Mouse (Mus musculus) heart, postnatal 36 days (tissue): ENCODE measurements around the gene Tpbpb. TPM values are rescaled to one million over a fixed set of nuclear protein-coding genes. Genes with fewer than 3 reads are reported as not detected.
"Not testable (repeated sequence)": the region's sequence is repeated elsewhere in the genome, so short reads cannot be mapped to it uniquely, and the experiment has no call there.

Source experiments
- DNase-seq, 2 experiments: peaks; one replicate each; pipeline ENCODE4 v3.0.0; 2021 to 2022
- intact Hi-C: fragments of 180-260 bp; cut with DNase I; formaldehyde crosslinking; loops from one replicate; pipeline ENCODE4 v1.15.1; 2025
- total RNA-seq, 2 experiments: library from RNA; stranded (reverse); gene quantifications; 2 replicates each; pipeline ENCODE4 v1.2.3; 2021

The Tpbpb gene
- total RNA-seq = not detected

DNA sequence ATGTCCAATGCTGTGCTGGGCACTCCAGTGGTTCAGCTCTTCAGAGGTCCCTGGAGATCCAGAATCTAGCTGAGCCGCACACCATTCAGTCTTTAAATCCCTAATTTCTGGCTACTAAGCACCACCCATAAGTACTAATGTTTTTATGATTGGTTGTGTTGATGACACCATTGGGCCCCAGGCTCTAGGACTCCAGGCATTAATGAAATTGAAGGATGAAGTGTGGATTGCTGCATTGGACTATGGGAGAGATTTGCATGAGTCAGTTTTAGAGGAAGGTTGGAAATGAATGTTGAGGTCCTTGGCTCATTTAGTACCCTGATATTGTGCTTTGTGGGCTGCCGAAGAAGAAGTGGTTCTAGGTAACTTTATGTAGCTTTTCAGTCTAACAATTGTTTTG is at the start of gene Tpbpb:
Gene Tpbpb, minus strand, starts transcription at position 101 of the 400 bp plus-strand sequence.
- DNase-seq, intact Hi-C loops: not testable (repeated sequence)

GRCm38 (mm10) chr13:60941884-60942283 is 37.2 kb upstream of the Tpbpb start, which contains the start of gene Tpbpa:
Gene Tpbpa, minus strand, starts transcription at chr13:60941984.
- DNase-seq, intact Hi-C loops: not testable (repeated sequence)

DNA sequence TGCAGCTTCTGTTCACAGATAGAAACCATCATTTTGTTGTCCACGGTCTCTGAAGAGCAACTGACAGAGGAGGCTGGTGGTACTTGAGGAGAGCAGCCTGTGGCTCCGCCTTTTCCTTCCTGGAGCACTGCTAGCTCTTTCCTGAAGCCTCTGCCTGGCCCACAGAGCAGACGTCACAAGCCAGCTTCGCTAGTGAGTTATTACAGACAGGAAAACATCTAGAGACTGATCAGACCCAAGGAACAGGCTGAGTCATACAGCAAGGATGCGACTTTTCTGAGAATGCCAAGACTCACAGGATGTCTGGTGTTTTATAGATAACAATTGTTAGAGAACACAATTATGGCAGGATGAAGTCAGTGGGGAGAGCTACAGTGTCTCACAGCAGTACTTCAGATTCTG is 31.8 kb upstream of the Tpbpb start, which contains the start of the genes Gm49391 and Ctla2a:
Gene Gm49391, minus strand, starts transcription at position 72 of the 402 bp plus-strand sequence.
Gene Ctla2a, minus strand, starts transcription at position 126 of the 402 bp plus-strand sequence.
- intact Hi-C loops = loop anchor here (1.0 to 2.0 kb wide), 2 partner anchors 40 to 88 kb away; partner anchors contain the start of genes Ctla2b and Gm49392
- DNase-seq = peak; percentile 33 to 48

GRCm38 (mm10) chr13:60935490-60935889 is 30.8 kb upstream of the Tpbpb start, which contains the start of gene Gm49393:
Gene Gm49393, minus strand, starts transcription at chr13:60935590.
- intact Hi-C loops = not testable (repeated sequence)

DNA sequence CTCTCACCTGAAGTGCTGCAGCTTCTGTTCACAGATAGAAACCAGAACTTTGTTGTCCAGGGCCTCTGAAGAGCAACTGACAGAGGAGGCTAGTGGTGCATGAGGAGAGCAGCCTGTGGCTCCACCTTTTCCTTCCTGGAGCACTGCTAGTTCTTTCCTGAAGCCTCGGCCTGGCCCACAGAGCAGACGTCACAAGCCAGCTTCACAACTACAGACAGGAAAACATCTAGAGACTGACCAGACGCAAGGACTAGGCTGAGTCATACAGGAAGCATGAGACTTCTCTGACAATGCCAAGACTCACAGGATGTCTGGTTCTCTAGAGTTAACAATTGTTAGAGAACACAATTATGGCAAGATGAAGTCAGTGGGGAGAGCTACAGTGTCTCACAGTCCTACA is 7.4 kb downstream of the Tpbpb start, which contains the start of gene Ctla2b:
Gene Ctla2b, minus strand, starts transcription at position 120 of the 400 bp plus-strand sequence.
- DNase-seq = peak; percentile 58 to 64
- intact Hi-C loops = loop anchor here (2.0 to 5.0 kb wide), 2 partner anchors 39 to 50 kb away; partner anchors contain the start of genes Ctla2a and Gm49391

More at GRCm38 (mm10) chr13:60935490-60935889, 30.8 kb upstream of the Tpbpb start, which contains the start of gene Gm49393:
- not testable (repeated sequence) for DNase-seq

- intact Hi-C loops = loop anchor here (2.0 to 5.0 kb wide), 2 partner anchors 40 to 49 kb away; partner anchors contain the start of genes Ctla2a and Gm49391
- DNase-seq = not testable (repeated sequence)
Measured at GRCm38 (mm10) chr13:60896794-60897193, 7.9 kb downstream of the Tpbpb start, which contains the start of gene Gm49392. Gene Gm49392, minus strand, starts transcription at chr13:60896894.

- no peak for DNase-seq
- intact Hi-C loops = loop anchor here (2.0 to 5.0 kb wide), 2 partner anchors 41 to 48 kb away; partner anchors contain the start of genes Ctla2a and Gm49391
Measured at GRCm38 (mm10) chr13:60895406-60896160, 9.1 kb downstream of the Tpbpb start.

- intact Hi-C loops = no loop called here
Measured at GRCm38 (mm10) chr13:60892301-60892700, 12.4 kb downstream of the Tpbpb start.

DNA sequence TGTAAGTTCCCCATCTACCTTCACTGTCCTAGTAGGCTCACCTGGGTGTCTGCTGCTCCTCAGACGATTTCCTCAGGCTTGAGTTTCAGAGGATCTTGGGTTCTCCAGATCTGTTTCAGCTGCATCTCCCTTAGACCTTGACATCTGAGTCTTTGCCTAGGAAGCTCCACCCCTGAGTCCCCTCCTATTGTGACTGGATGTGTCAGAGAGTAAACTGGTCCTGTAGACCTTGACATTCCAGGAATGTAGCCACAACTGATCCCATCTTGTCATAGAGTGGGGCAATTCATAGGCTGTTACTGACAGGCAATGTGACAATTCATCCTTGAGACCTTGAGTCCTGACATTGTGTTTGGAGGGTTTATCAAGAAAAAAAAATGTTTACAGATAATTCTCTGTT is 40.4 kb downstream of the Tpbpb start, which contains the start of gene 4930486L24Rik:
Gene 4930486L24Rik, minus strand, starts transcription at position 195 of the 400 bp plus-strand sequence.
- no peak for DNase-seq
- intact Hi-C loops = no loop called here

More at GRCm38 (mm10) chr13:60892301-60892700, 12.4 kb downstream of the Tpbpb start:
- no peak for DNase-seq

Other genes starting within 250 kb of the Tpbpb start
- not detected for gene BC051665, start 118.5 kb downstream of the Tpbpb start, total RNA-seq
- not detected for gene Ctsll3, start 102.0 kb downstream of the Tpbpb start, total RNA-seq
- 1 to 10 TPM in 1 of 2 experiments, under 1 TPM in 1; 0.86 to 1.3 TPM for gene 4930486L24Rik, start 40.4 kb downstream of the Tpbpb start, total RNA-seq
- under 1 TPM; 0.60 to 0.94 TPM for gene Gm49392, start 8.0 kb downstream of the Tpbpb start, total RNA-seq
- gene Ctla2b, start 7.4 kb downstream of the Tpbpb start, total RNA-seq = 1 to 10 TPM; 4.1 to 7.3 TPM
- not detected for gene Gm49393, start 30.7 kb upstream of the Tpbpb start, total RNA-seq
- gene Gm49391, start 31.7 kb upstream of the Tpbpb start, total RNA-seq = 1 to 10 TPM; 3.8 to 4.7 TPM
- 10 to 100 TPM; 85.2 to 98.6 TPM for gene Ctla2a, start 31.7 kb upstream of the Tpbpb start, total RNA-seq
- gene Tpbpa, start 37.1 kb upstream of the Tpbpb start, total RNA-seq = not detected
- not detected for gene Ctsj, start 101.1 kb upstream of the Tpbpb start, total RNA-seq
- gene Ctsq, start 135.8 kb upstream of the Tpbpb start, total RNA-seq = not detected